Mouse (Mus musculus): ENCODE data around the gene Serpina3m. TPM values are rescaled to one million over a fixed set of nuclear protein-coding genes. Genes with fewer than 3 reads are reported as not detected.

Gene Serpina3m
- polyA plus RNA-seq, 1 experiment from 2014 or later, result not detected

DNA sequence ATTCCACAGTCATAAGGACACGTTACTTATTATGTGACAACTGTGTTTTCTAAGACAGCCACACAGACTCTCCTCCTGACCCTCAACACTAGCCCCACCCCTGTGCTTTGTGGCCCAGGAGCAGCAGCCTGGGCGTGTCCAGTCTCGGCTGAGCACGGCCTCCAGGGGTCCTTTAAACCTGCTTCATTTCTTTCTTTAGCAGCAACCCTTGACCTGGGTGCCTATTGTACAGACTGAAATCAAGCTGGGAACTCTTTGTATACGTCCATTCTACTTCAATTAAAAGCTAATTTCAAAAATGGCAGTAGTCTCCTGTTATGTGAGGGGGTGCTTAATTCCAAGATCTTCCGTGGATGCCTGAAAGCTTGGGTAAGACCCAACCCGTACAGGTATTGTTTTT, 94.9 kb downstream of the Serpina3m start:
- Histone ChIP-seq H3K9ac (replicated peaks) (no peak overlapping the region), H3K4me1 (0 out of 2 replicates have a peak, but pooled peaks cover 7% of the 10 kb centered on the region), H3K27ac (replicated peaks) (no peak overlapping the region), H3K4me3 (replicated peaks) (no peak overlapping the region), H3K4me2 (no peak overlapping the region), H3K9me3 (replicated peaks) (no peaks in the 10 kb centered on the region), H3K36me3 (no peaks in the 10 kb centered on the region), H3K27me3 (replicated peaks) (no peaks in the 10 kb centered on the region)
- no peak for ATAC-seq (ENCODE audit: low FRiP score)
- 21% methylated on average over 7 of the region's 7 CpGs for WGBS

DNA sequence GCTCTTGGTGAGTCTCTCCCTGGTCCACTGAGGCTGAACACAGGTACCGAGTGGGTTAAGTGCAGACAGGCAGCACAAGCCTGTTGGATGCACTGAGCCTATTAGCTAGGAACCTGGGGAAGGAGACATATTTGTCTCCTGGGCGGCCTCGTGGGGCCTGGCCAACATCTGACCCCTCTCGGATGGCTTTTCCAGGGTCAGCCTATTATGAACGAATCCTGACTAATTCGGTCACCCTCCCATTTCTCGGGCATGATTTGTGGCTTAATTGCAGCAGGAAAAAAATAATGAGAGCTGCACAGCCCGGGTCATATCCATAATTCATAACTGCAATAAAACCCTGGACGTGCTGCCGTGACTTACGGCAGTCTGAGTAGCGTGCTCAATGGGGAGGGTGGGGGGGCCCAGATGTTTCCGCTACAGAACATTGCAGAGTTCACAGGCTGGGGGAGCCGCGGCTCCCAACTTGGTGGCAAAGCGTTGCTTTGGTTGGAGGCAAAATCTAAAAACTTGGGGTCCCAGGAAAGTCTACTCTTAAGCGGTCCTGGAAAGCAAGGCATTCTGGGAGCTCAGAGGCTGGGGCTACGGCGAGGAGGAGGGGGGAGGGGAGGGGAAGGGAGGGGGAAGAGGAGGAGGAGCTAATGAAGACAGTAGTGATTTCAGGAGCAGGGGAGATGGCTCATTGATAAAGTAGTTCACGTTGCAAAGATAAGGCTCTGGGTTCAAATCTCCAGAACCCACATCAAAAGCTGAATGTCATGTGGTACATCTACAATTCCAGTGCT, 95.9 kb downstream of the Serpina3m start:
- Histone ChIP-seq H3K27ac (replicated peaks) (no peak overlapping the region), H3K9me3 (replicated peaks) (no peaks in the 10 kb centered on the region), H3K4me3 (replicated peaks) (peak overlapping the region; percentile 12), H3K36me3 (no peaks in the 10 kb centered on the region), H3K27me3 (replicated peaks) (no peaks in the 10 kb centered on the region; the same call in 1 of the 2 replicates), H3K4me2 (peak overlapping the region; percentile 31), H3K4me1 (0 out of 2 replicates have a peak, but pooled peaks cover 7% of the 10 kb centered on the region), H3K9ac (replicated peaks) (no peak overlapping the region)
- 53% methylated on average over 20 of the region's 20 CpGs for WGBS
- ATAC-seq (ENCODE audit: low FRiP score), result peak; percentile 68

DNA sequence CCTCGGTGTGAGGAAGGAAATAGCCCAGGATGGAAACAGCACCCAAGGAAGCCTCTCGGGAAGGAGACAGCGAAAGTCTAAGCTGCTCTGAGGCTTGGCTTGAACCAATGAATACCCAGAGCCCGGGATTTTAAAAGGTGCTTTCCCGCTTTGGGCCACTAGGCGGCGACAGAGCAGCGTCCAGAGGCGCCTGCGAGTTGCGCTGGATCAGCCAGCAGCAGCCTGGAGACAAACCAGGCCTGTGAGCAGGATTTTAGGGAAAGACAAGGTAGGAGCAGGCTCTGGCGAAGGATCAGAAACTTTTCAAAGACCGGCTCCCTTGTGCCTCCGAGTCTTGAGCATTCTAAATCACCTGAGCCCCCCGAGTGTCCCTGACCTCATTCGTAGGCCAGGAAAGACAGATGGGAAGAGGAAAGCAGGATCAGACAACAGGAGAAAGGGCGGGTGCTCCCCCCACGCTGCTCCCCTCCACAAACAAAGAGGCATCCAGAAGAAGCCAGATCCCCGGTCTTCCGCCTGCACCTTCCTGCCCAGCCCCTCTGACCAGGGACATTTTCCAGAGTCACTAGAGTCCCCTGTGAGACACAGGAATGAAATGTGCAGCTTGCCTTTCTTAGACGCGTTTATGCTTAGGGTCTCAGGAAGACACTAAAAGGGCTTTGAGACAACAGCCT, 101.9 kb downstream of the Serpina3m start:
- Histone ChIP-seq H3K4me3 (replicated peaks) (no peak overlapping the region), H3K27me3 (replicated peaks) (peaks cover 3% of the 10 kb centered on the region; the same call in 1 of the 2 replicates), H3K4me1 (0 out of 2 replicates have a peak, but pooled peaks cover 4% of the 10 kb centered on the region), H3K36me3 (no peaks in the 10 kb centered on the region), H3K27ac (replicated peaks) (no peak overlapping the region), H3K9ac (replicated peaks) (no peak overlapping the region), H3K4me2 (no peak overlapping the region), H3K9me3 (replicated peaks) (no peaks in the 10 kb centered on the region)
- 12% methylated on average over 22 of the region's 22 CpGs for WGBS
- peak; percentile 64 for ATAC-seq (ENCODE audit: low FRiP score)

DNA sequence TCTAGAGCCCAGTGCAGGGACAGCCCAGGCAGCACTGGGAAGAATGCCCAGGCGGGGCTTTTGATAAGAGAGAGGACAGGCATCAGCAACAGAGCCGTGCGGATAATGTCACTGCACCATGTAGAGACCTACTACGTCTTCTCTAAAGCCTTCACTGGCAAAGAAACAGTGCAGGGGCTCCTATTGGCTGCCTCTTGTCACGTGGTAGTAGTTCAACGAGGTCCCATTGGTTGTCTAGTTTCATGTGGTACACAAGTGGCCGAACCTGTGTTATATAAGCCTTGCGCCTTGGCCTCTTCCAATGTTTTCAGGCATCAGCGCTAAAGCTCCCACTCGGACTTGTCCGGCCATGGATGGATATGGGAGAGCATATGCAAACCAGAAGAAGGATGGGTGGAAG, 105.4 kb downstream of the Serpina3m start:
- Histone ChIP-seq H3K27ac (replicated peaks) (no peak overlapping the region), H3K36me3 (no peaks in the 10 kb centered on the region), H3K9ac (replicated peaks) (no peak overlapping the region), H3K4me1 (0 out of 2 replicates have a peak, but pooled peaks cover 4% of the 10 kb centered on the region), H3K4me3 (replicated peaks) (no peak overlapping the region), H3K9me3 (replicated peaks) (no peaks in the 10 kb centered on the region), H3K4me2 (no peak overlapping the region), H3K27me3 (replicated peaks) (peaks cover 3% of the 10 kb centered on the region; the same call in 1 of the 2 replicates)
- 88% methylated on average over 11 of the region's 11 CpGs for WGBS
- ATAC-seq (ENCODE audit: low FRiP score), result no peak

Other genes with a start within 250 kb of the Serpina3m start
- not detected in 2 replicates for gene Serpina5, start 237.4 kb upstream of the Serpina3m start, polyA plus RNA-seq (2015; fragmentation: Nextera tagmentation; extraction: Ambion mirVana)
- gene Serpina3a, start 225.8 kb upstream of the Serpina3m start, polyA plus RNA-seq (2015; fragmentation: Nextera tagmentation; extraction: Ambion mirVana), result not detected in 2 replicates
- not detected in 2 replicates for gene Serpina3b, start 210.5 kb upstream of the Serpina3m start, polyA plus RNA-seq (2015; fragmentation: Nextera tagmentation; extraction: Ambion mirVana)
- gene Serpina3c, start 184.6 kb upstream of the Serpina3m start, polyA plus RNA-seq (2015; fragmentation: Nextera tagmentation; extraction: Ambion mirVana), result not detected in 2 replicates
- gene Serpina3f, start 123.9 kb upstream of the Serpina3m start, polyA plus RNA-seq (2015; fragmentation: Nextera tagmentation; extraction: Ambion mirVana), result 0.10 and 0.40 TPM in 2 replicates
- gene Serpina3g, start 102.2 kb upstream of the Serpina3m start, polyA plus RNA-seq (2015; fragmentation: Nextera tagmentation; extraction: Ambion mirVana), result 3.8 and 17.8 TPM in 2 replicates
- gene Serpina3i, start 75.4 kb upstream of the Serpina3m start, polyA plus RNA-seq (2015; fragmentation: Nextera tagmentation; extraction: Ambion mirVana), result 0.23 and 4.6 TPM in 2 replicates
- 0.34 TPM in 1 of 2 replicates, not detected in the other for gene Serpina3j, start 23.9 kb upstream of the Serpina3m start, polyA plus RNA-seq (2015; fragmentation: Nextera tagmentation; extraction: Ambion mirVana)
- not detected in 2 replicates for gene Serpina3k, start within 50 bp of the Serpina3m start, polyA plus RNA-seq (2015; fragmentation: Nextera tagmentation; extraction: Ambion mirVana)
- 2.5 and 2.7 TPM in 2 replicates for gene Serpina3n, start 68.2 kb downstream of the Serpina3m start, polyA plus RNA-seq (2015; fragmentation: Nextera tagmentation; extraction: Ambion mirVana)
- gene Gsc, start 134.8 kb downstream of the Serpina3m start, polyA plus RNA-seq (2015; fragmentation: Nextera tagmentation; extraction: Ambion mirVana), result not detected in 2 replicates

All from neural tube, embryonic 15.5 days (tissue).